Mouse (Mus musculus) duodenum, adult 2 months (tissue): ENCODE data around the gene Cmtr2. TPM values are rescaled to one million over a fixed set of nuclear protein-coding genes. Genes with fewer than 3 reads are reported as not detected.

Source experiments
- polyA plus RNA-seq: library from polyadenylated mRNA; depleted of rRNA; stranded (reverse); fragments of >200 nt; gene quantifications from 2 replicates; pipeline ENCODE4 v1.2.3, GENCODE M21; 2012; ENCODE audit warnings: low replicate concordance; rRNA removed

Gene Cmtr2
- 1.2 and 1.7 TPM in 2 replicates for polyA plus RNA-seq

GRCm38 (mm10) chr8:110215365-110215764, at the start of gene Cmtr2:
TSS of gene Cmtr2 (plus strand) at chr8:110215665.

GRCm38 (mm10) chr8:110168046-110168445, 47.4 kb upstream of the Cmtr2 start, which contains the start of gene Calb2:
TSS of gene Calb2 (minus strand) at chr8:110168210.

GRCm38 (mm10) chr8:110266741-110267140, 51.3 kb downstream of the Cmtr2 start, which contains the start of gene Hydin:
TSS of gene Hydin (plus strand) at chr8:110266977.

Other genes starting within 250 kb of the Cmtr2 start
- gene Tat, start 225.2 kb upstream of the Cmtr2 start, polyA plus RNA-seq: 0.05 and 0.15 TPM in 2 replicates
- 18.7 and 39.4 TPM in 2 replicates for gene Chst4, start 175.9 kb upstream of the Cmtr2 start, polyA plus RNA-seq
- gene Zfp612, start 135.9 kb upstream of the Cmtr2 start, polyA plus RNA-seq: 0.12 and 0.53 TPM in 2 replicates
- gene Gm21964, start 114.5 kb upstream of the Cmtr2 start, polyA plus RNA-seq: not detected in 2 replicates
- not detected in 2 replicates for gene Gm17720, start 112.9 kb upstream of the Cmtr2 start, polyA plus RNA-seq
- gene Calb2, start 47.5 kb upstream of the Cmtr2 start, polyA plus RNA-seq: 3.3 and 4.8 TPM in 2 replicates
- 0.01 TPM in 1 of 2 replicates, not detected in the other for gene Hydin, start 51.3 kb downstream of the Cmtr2 start, polyA plus RNA-seq